Mouse (Mus musculus): ENCODE measurements around the gene Setd1b. TPM values are rescaled to one million over a fixed set of nuclear protein-coding genes. Genes with fewer than 3 reads are reported as not detected.
A peak's percentile ranks its signal among the peaks of the same experiment; 100 is the strongest.

Setd1b gene
- total and polyA plus RNA-seq, 3 experiments = 0.50 to 9.1 (median 2.3) TPM

DNA sequence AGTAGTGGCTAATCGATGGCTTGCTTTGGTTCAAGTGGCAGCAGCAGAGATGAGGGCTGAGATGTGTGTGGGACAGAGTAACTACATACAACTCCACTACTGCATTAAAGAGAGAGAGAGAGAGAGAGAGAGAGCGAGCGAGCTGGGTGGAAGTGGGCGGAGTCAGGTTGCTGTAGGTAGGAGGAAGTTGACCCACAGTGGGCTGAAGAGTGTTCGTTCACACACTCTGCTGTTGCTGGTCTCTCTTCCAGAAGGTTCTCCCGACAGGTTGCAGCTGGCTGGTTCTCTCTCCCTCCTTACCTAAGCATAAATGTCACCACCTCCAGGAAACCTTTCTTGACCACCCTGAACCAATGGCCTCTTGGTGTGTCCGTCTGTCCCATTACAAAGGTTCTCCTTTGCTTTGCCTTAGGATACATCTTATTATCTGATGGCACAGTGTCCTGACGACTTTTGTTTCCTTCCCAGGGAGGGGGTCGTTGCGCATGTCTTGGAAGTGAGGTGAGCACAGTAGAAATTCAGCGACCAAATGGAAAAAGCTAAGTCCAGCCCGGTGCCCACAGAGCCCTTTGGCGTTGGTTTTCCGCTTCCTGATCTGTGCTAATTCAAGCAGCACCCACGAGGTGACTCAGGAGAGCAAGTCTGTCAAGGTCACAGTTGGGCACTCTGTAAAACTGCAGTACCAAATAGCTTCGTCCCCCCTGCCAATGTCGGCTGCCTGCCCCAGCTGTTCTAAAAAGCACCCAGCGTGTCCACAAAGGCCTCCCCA, 16.2 kb upstream of the Setd1b start (continued):
- no peak; the same call in 1 of the 2 replicates for TF ChIP-seq TCF12 (IDR thresholded peaks at IDR 0.05; ENCODE audit: low read depth, low read length)
- TF ChIP-seq ETS1 (conservative IDR thresholded peaks at IDR 0.05; ENCODE audit: low read depth, low read length) = peak; percentile 55
- TF ChIP-seq BHLHE40 (IDR thresholded peaks at IDR 0.05; ENCODE audit: low read depth, low read length) = peak; percentile 39; the same call in 1 of the 2 replicates
- no peak for TF ChIP-seq HCFC1 (IDR thresholded peaks at IDR 0.05; ENCODE audit: low read depth, low read length)
- peak; percentile 47 for TF ChIP-seq MYC (IDR thresholded peaks at IDR 0.05; ENCODE audit: low read depth, low read length)
- no peak for TF ChIP-seq USF1 (IDR thresholded peaks at IDR 0.05; ENCODE audit: low read depth, low read length)
- TF ChIP-seq NELFE (IDR thresholded peaks at IDR 0.05; ENCODE audit: low read depth, low read length) = peak; percentile 59; the same call in 1 of the 2 replicates
- no peak for TF ChIP-seq ZNF384 (IDR thresholded peaks at IDR 0.05; ENCODE audit: low read depth, low read length)
- TF ChIP-seq NRF1 (IDR thresholded peaks at IDR 0.05; ENCODE audit: low read depth, low read length) = peak; percentile 55; the same call in 1 of the 2 replicates
- peak; percentile 17; the same call in 1 of the 2 replicates for TF ChIP-seq MAZ (IDR thresholded peaks at IDR 0.05; ENCODE audit: low read depth, low read length)
- 0 out of 2 replicates have a peak, but pooled peaks have one; percentile 5 for TF ChIP-seq MAFK (IDR thresholded peaks at IDR 0.05; ENCODE audit: insufficient replicate concordance, low read length)
- TF ChIP-seq JUN (IDR thresholded peaks at IDR 0.05; ENCODE audit: insufficient read depth, low read depth, low read length) = no peak
- TF ChIP-seq ZC3H11A (IDR thresholded peaks at IDR 0.05; ENCODE audit: low read depth, low read length) = no peak
- TF ChIP-seq SMC3 (IDR thresholded peaks at IDR 0.05; ENCODE audit: low read depth, low read length) = no peak
- TF ChIP-seq CHD1 (IDR thresholded peaks at IDR 0.05; ENCODE audit: low read depth, low read length) = no peak; the same call in 1 of the 2 replicates
- no peak for TF ChIP-seq MEF2A (IDR thresholded peaks at IDR 0.05; ENCODE audit: borderline replicate concordance, low read depth, low read length)
- TF ChIP-seq KAT2A (IDR thresholded peaks at IDR 0.05; ENCODE audit: insufficient replicate concordance, low read length) = no peak

DNA sequence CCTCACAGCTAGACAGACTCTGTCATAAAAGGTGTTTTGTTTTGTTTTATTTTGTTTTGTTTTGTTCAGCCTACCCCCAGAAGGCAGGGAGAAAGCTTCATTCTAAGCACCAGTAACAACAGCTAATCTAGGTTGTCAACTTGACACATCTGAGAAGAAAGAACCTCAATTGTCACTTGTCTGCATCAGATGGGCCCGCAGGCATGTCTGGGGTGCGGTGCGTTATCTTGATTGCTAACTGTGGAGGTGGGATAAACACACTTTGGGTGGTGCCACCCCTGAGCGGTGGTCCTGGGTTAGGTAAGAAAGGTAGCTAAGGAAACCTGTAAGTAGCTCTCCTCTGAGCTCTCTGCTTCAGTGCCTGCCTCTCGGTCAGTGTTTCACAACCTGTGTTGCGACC, 15.0 kb upstream of the Setd1b start:
- peak overlapping the region; percentile 87 for H3K4me2 ChIP-seq (ENCODE audit: insufficient read depth, low read depth, poor library complexity, severe bottlenecking)
- H3K27me3 ChIP-seq (replicated peaks) = no peaks in the 10 kb centered on the region
- peak overlapping the region in 1 of 3 experiments; percentile 7 for H3K4me3 ChIP-seq (replicated peaks in 1 of 3; ENCODE audit: low read depth in 2 of 3, low read length in 2 of 3, poor library complexity in 1 of 3)
- peak overlapping the region; percentile 98 for H3K27ac ChIP-seq (ENCODE audit: insufficient read depth, low read depth)
- DNase-seq (ENCODE audit: extremely low read depth) = no peak
- peaks cover 59% of the 10 kb centered on the region for H3K79me2 ChIP-seq (replicated peaks; ENCODE audit: control insufficient read depth, extremely low read depth, insufficient read depth, poor library complexity, severe bottlenecking)
- TF ChIP-seq JUND (conservative IDR thresholded peaks at IDR 0.05; ENCODE audit: low read depth, low read length) (no peak), ZKSCAN1 (IDR thresholded peaks at IDR 0.05; ENCODE audit: borderline replicate concordance, low read depth, low read length) (no peak), IRF4 (IDR thresholded peaks at IDR 0.05; ENCODE audit: low read depth, low read length) (no peak), CHD2 (IDR thresholded peaks at IDR 0.05; ENCODE audit: low read length) (no peak), ZNF384 (IDR thresholded peaks at IDR 0.05; ENCODE audit: low read depth, low read length) (no peak), USF2 (conservative IDR thresholded peaks at IDR 0.05; ENCODE audit: low read depth, low read length) (no peak), SIN3A (IDR thresholded peaks at IDR 0.05; ENCODE audit: low read length) (no peak), HCFC1 (IDR thresholded peaks at IDR 0.05; ENCODE audit: low read depth, low read length) (no peak), SMC3 (IDR thresholded peaks at IDR 0.05; ENCODE audit: low read depth, low read length) (no peak), ETS1 (conservative IDR thresholded peaks at IDR 0.05; ENCODE audit: low read depth, low read length) (no peak)
- peaks cover 7 to 63% of the 10 kb centered on the region in 2 experiments for H3K4me1 ChIP-seq (ENCODE audit: control insufficient read depth in 1 of 2, insufficient read depth in 2 of 2)
- dilution Hi-C loops (cut with MboI; ENCODE audit: extremely low pct_ligation_motif_present, extremely low pct_unique_long_range_greater_than_20kb, low sequenced_read_pairs) (no loop called here), in situ Hi-C loops (cut with MboI; ENCODE audit: low pct_ligation_motif_present, low pct_unique_long_range_greater_than_20kb, low sequenced_read_pairs) (no loop called here)
- peaks cover 22 to 35% of the 10 kb centered on the region in 2 experiments for H3K36me3 ChIP-seq (replicated peaks in 1 of 2; ENCODE audit: control insufficient read depth in 1 of 2, insufficient read depth in 1 of 2, low read length in 1 of 2)
- H3K9ac ChIP-seq (ENCODE audit: insufficient read depth, low read depth) = peak overlapping the region; percentile 42; the same call in 1 of the 2 replicates
- peaks cover 11% of the 10 kb centered on the region for H3K9me3 ChIP-seq (replicated peaks; ENCODE audit: low read length)
